Mouse (Mus musculus): ENCODE data around the gene 2210408I21Rik.

2210408I21Rik gene

GRCm38 (mm10) chr13:77134931-77135620 lies at the start of gene 2210408I21Rik, which contains the start of gene Slf1:
Gene 2210408I21Rik (plus strand): TSS chr13:77135540.
Gene Slf1 (minus strand): TSS chr13:77135473.
- DNase-seq: peak; percentile 90 to 92

- DNase-seq: peak; percentile 38 to 45
Measured at GRCm38 (mm10) chr13:77092876-77093275, 42.5 kb upstream of the 2210408I21Rik start.

GRCm38 (mm10) chr13:77107734-77108133 lies 27.6 kb upstream of the 2210408I21Rik start:
- no peak for DNase-seq

- no peak for DNase-seq
Measured at GRCm38 (mm10) chr13:77118695-77119094, 16.6 kb upstream of the 2210408I21Rik start.

- DNase-seq: peak in 1 of 2 experiments; percentile 26
Measured at GRCm38 (mm10) chr13:77125159-77125558, 10.2 kb upstream of the 2210408I21Rik start.

GRCm38 (mm10) chr13:77128240-77128639 lies 7.1 kb upstream of the 2210408I21Rik start:
- no peak for DNase-seq

- DNase-seq: no peak
Measured at GRCm38 (mm10) chr13:77131132-77131531, 4.2 kb upstream of the 2210408I21Rik start.

- no peak for DNase-seq
Measured at GRCm38 (mm10) chr13:77135621-77135981, 261 bp downstream of the 2210408I21Rik start.

GRCm38 (mm10) chr13:77140890-77141289 lies 5.5 kb downstream of the 2210408I21Rik start:
- DNase-seq: no peak

GRCm38 (mm10) chr13:77177931-77178330 lies 42.6 kb downstream of the 2210408I21Rik start:
- DNase-seq: no peak

- DNase-seq: no peak
Measured at GRCm38 (mm10) chr13:77190606-77191005, 55.3 kb downstream of the 2210408I21Rik start.

- DNase-seq: no peak
Measured at GRCm38 (mm10) chr13:77192201-77192600, 56.9 kb downstream of the 2210408I21Rik start.

GRCm38 (mm10) chr13:77208764-77209418 lies 73.6 kb downstream of the 2210408I21Rik start:
- DNase-seq: no peak

- DNase-seq: no peak
Measured at GRCm38 (mm10) chr13:77213196-77213595, 77.9 kb downstream of the 2210408I21Rik start.

- DNase-seq: no peak
Measured at GRCm38 (mm10) chr13:77215460-77215859, 80.1 kb downstream of the 2210408I21Rik start.

- DNase-seq: no peak
Measured at GRCm38 (mm10) chr13:77217672-77218280, 82.4 kb downstream of the 2210408I21Rik start.

- DNase-seq: no peak
Measured at GRCm38 (mm10) chr13:77221072-77221471, 85.7 kb downstream of the 2210408I21Rik start.

GRCm38 (mm10) chr13:77256541-77256940 lies 121.2 kb downstream of the 2210408I21Rik start:
- no peak for DNase-seq

- DNase-seq: no peak
Measured at GRCm38 (mm10) chr13:77262715-77263338, 127.5 kb downstream of the 2210408I21Rik start.

GRCm38 (mm10) chr13:77263400-77264179 lies 128.2 kb downstream of the 2210408I21Rik start:
- DNase-seq: no peak

GRCm38 (mm10) chr13:77264481-77264880 lies 129.1 kb downstream of the 2210408I21Rik start:
- no peak for DNase-seq

- peak; percentile 5 for DNase-seq
Measured at GRCm38 (mm10) chr13:77275172-77275747, 139.9 kb downstream of the 2210408I21Rik start.

Measured in cerebellum, postnatal 14 days (tissue).